Mouse (Mus musculus) liver, embryonic 14.5 days (tissue): ENCODE data around the gene Gtsf1. TPM values are rescaled to one million over a fixed set of nuclear protein-coding genes. Genes with fewer than 3 reads are reported as not detected.

Experiments
- ATAC-seq: fragments of 200-750 bp; cut with Nextera tagmentation; 2 replicates; pipeline ENCODE4 v1.8.0; 2017; ENCODE audit warnings: moderate number of reproducible peaks, mild to moderate bottlenecking, moderate library complexity; ENCODE audit not compliant: insufficient read depth
- DNase-seq, 3 experiments: peaks; one replicate each; pipeline ENCODE4 v3.0.0-alpha.2; 2012 to 2013; ENCODE audit warnings: low read depth in 3 of 3, low spot score in 3 of 3
- H3K27ac ChIP-seq: fragments of 300-500 bp; sonication (generic); 2 replicates; pipeline ENCODE4 v1.5.1; 2014; ENCODE audit warnings: moderate library complexity, mild to moderate bottlenecking, control low read depth, inconsistent platforms
- H3K27me3 ChIP-seq: fragments of 300-500 bp; sonication (generic); 2 replicates; pipeline ENCODE4 v1.6.1; 2014; ENCODE audit warnings: mild to moderate bottlenecking, low read length, moderate library complexity; ENCODE audit not compliant: control insufficient read depth, insufficient read depth
- H3K36me3 ChIP-seq: fragments of 300-500 bp; sonication (generic); replicated peaks from 2 replicates; pipeline ENCODE4 v1.6.1; 2014; ENCODE audit warnings: low read depth; ENCODE audit not compliant: control insufficient read depth, insufficient read depth
- H3K4me1 ChIP-seq, 2 experiments: fragments of 200-500 bp in 1 of 2; fragments of 300-500 bp in 1 of 2; sonication (generic) in 1 of 2; replicated peaks; 2 replicates each; pipeline ENCODE4 v1.6.1; 2012 to 2014; ENCODE audit warnings: antibody characterized with exemption in 1 of 2, inconsistent platforms in 1 of 2, low read length in 1 of 2; ENCODE audit not compliant: control insufficient read depth in 2 of 2, insufficient read depth in 2 of 2
- H3K4me2 ChIP-seq: fragments of 300-500 bp; sonication (generic); 2 replicates; pipeline ENCODE4 v1.6.1; 2014; ENCODE audit warnings: low read depth, mild to moderate bottlenecking, control low read depth, moderate library complexity
- H3K4me3 ChIP-seq, 2 experiments: fragments of 200-500 bp in 1 of 2; fragments of 300-500 bp in 1 of 2; sonication (generic) in 1 of 2; 2 replicates each; pipeline ENCODE4 v1.5.1; 2012 to 2014; ENCODE audit warnings: low read depth in 2 of 2, low read length in 2 of 2, mild to moderate bottlenecking in 2 of 2, control low read depth in 1 of 2, inconsistent platforms in 1 of 2, moderate library complexity in 1 of 2; ENCODE audit not compliant: insufficient read depth in 1 of 2
- H3K9ac ChIP-seq: fragments of 300-500 bp; sonication (generic); replicated peaks from 2 replicates; pipeline ENCODE4 v1.6.1; 2014; ENCODE audit warnings: mild to moderate bottlenecking, control low read depth, moderate library complexity
- H3K9me3 ChIP-seq: fragments of 300-500 bp; sonication (generic); 2 replicates; pipeline ENCODE4 v1.6.1; 2016; ENCODE audit warnings: low read length, mixed read lengths; ENCODE audit not compliant: control insufficient read depth
- CTCF ChIP-seq: IDR thresholded peaks from 2 replicates; pipeline ENCODE4 v1.5.1; 2016; ENCODE audit warnings: antibody characterized with exemption, low read depth, control low read depth
- EP300 ChIP-seq: IDR thresholded peaks from 2 replicates; pipeline ENCODE4 v1.6.1; 2016; ENCODE audit warnings: antibody characterized with exemption, low read depth
- WGBS: fragments of 180-500 bp; shearing (Covaris S2); extraction: QIAGEN DNeasy Blood & Tissue Kit; methylation state at CpG from one replicate; pipeline ENCODE4 v1.1.7; 2014; ENCODE audit not compliant: insufficient replicate concordance; 5-methylcytosine and 5-hydroxymethylcytosine counted together
- polyA plus RNA-seq, 2 experiments: library from polyadenylated mRNA; depleted of rRNA in 1 of 2; stranded (reverse) in 1 of 2; unstranded in 1 of 2; fragments of >200 nt; fragmentation: Nextera tagmentation in 1 of 2; extraction: Ambion mirVana in 1 of 2; gene quantifications; 2 replicates each; pipeline versions ENCODE4 v1.2.1 to v1.2.3; 2012 to 2014

The Gtsf1 gene
- polyA plus RNA-seq, 2 experiments = not detected

GRCm38 (mm10) chr15:103365471-103366375 lies 64.5 kb downstream of the Gtsf1 start:
- no peak for TF ChIP-seq CTCF
- no peak for TF ChIP-seq EP300
- Histone ChIP-seq H3K9me3 (no peaks in the 10 kb centered on the region), H3K9ac (peak overlapping the region; percentile 71), H3K4me3 (peak overlapping the region; percentile 63 to 74), H3K36me3 (no peaks in the 10 kb centered on the region), H3K4me2 (peak overlapping the region; percentile 82), H3K27me3 (no peaks in the 10 kb centered on the region; the same call in 1 of the 2 replicates), H3K4me1 (peaks cover 2 to 41% of the 10 kb centered on the region in 2 experiments), H3K27ac (peak overlapping the region; percentile 1)
- no peak for DNase-seq
- under 1% methylated on average over 51 of the region's 51 CpGs for WGBS
- ATAC-seq = peak; percentile 34; the same call in 1 of the 2 replicates

- ATAC-seq = no peak
- Histone ChIP-seq H3K27ac (no peak overlapping the region), H3K9me3 (no peaks in the 10 kb centered on the region), H3K4me1 (peaks cover 2 to 41% of the 10 kb centered on the region in 2 experiments), H3K9ac (peak overlapping the region; percentile 71), H3K36me3 (no peaks in the 10 kb centered on the region), H3K27me3 (no peaks in the 10 kb centered on the region; the same call in 1 of the 2 replicates), H3K4me3 (peak overlapping the region; percentile 63 to 74), H3K4me2 (peak overlapping the region; percentile 82)
- no peak for DNase-seq
- WGBS = 4% methylated on average over 4 of the region's 4 CpGs
- TF ChIP-seq CTCF = no peak
- TF ChIP-seq EP300 = no peak
Measured at GRCm38 (mm10) chr15:103364761-103365160, 65.5 kb downstream of the Gtsf1 start.

GRCm38 (mm10) chr15:103363809-103364208 lies 66.5 kb downstream of the Gtsf1 start:
- TF ChIP-seq CTCF = no peak
- TF ChIP-seq EP300 = no peak
- H3K4me1 ChIP-seq = peaks cover 5 to 48% of the 10 kb centered on the region in 2 experiments
- H3K27ac ChIP-seq = no peak overlapping the region

GRCm38 (mm10) chr15:103362950-103363349 lies 67.3 kb downstream of the Gtsf1 start:
- WGBS = 39% methylated on average over 3 of the region's 3 CpGs
- ATAC-seq (peak; percentile 4; the same call in 1 of the 2 replicates), DNase-seq (peak in 1 of 3 experiments; percentile 31)
- Histone ChIP-seq H3K9me3 (no peaks in the 10 kb centered on the region), H3K36me3 (no peaks in the 10 kb centered on the region), H3K27ac (no peak overlapping the region), H3K4me3 (no peak overlapping the region), H3K27me3 (no peaks in the 10 kb centered on the region; the same call in 1 of the 2 replicates), H3K9ac (no peak overlapping the region), H3K4me2 (peak overlapping the region; percentile 23), H3K4me1 (peaks cover 5 to 54% of the 10 kb centered on the region in 2 experiments)
- no peak for TF ChIP-seq EP300
- no peak for TF ChIP-seq CTCF

More at GRCm38 (mm10) chr15:103363809-103364208, 66.5 kb downstream of the Gtsf1 start:
- no peak for DNase-seq
- Histone ChIP-seq H3K27me3 (no peaks in the 10 kb centered on the region; the same call in 1 of the 2 replicates), H3K9me3 (no peaks in the 10 kb centered on the region), H3K36me3 (no peaks in the 10 kb centered on the region), H3K9ac (no peak overlapping the region), H3K4me2 (peak overlapping the region; percentile 82; the same call in 1 of the 2 replicates), H3K4me3 (no peak overlapping the region)
- WGBS = 47% methylated on average over 1 of the region's 1 CpGs
- no peak for ATAC-seq

GRCm38 (mm10) chr15:103362333-103362732 lies 67.9 kb downstream of the Gtsf1 start:
- no peak overlapping the region for H3K4me3 ChIP-seq
- DNase-seq (peak in 2 of 3 experiments; percentile 42 to 59), ATAC-seq (peak; percentile 52)
- peaks cover 5 to 54% of the 10 kb centered on the region in 2 experiments for H3K4me1 ChIP-seq
- TF ChIP-seq EP300 (peak; percentile 31), CTCF (no peak)
- H3K9me3 ChIP-seq = no peaks in the 10 kb centered on the region
- H3K27ac ChIP-seq = no peak overlapping the region
- H3K36me3 ChIP-seq = peaks cover 2% of the 10 kb centered on the region; the same call in 1 of the 2 replicates
- peak overlapping the region; percentile 23 for H3K4me2 ChIP-seq
- H3K27me3 ChIP-seq = no peaks in the 10 kb centered on the region; the same call in 1 of the 2 replicates
- WGBS = 9% methylated on average over 6 of the region's 7 CpGs
- H3K9ac ChIP-seq = no peak overlapping the region
